Mouse (Mus musculus): ENCODE measurements around the gene Flywch2.

Flywch2 gene

DNA sequence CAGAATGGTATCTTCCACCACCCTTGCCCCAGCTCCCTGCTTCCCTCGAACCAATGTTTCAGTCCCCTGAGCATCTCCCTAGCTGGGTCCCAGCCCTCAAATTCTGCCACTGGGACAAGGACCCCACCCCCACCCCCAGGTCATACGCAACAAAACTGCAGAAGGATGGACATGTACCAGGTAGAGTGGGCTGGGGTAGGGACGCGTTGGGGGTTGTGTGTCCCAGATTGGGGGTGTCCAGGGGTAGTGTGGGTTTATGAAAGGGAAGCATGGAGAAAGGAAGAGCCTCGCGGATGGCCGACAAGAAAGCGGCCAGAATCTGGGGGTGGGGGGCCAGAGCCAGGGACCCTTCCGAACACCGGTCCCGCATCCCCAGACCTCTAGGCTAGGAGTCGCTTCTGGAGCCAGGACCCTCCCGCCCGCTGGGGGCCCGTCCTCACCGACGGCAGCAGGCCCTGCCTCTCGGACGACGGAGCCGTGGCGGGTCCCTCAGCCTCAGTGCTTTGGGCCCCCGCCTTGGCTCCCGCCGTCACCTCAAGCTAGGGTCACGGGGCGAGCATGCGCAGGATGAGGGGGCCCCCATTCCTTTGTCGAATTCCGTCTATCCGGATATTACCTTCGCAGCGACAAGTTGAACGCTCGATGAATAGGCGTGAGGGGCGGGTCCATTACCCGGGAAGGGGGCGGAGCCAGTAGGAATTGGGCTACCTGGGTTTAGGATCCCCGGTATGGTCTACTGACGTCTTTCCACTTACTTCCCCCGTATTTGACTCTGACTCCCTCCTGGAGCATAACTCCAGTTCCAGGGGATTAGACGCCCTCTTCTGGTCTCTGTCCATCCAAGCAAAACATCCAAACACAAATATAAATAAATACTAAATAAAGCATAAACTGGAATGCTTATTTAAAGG is at the start of gene Flywch2:
TSS of gene Flywch2 (minus strand) at position 521 of the 911 bp plus-strand sequence.
- peak; percentile 95 for DNase-seq

DNA sequence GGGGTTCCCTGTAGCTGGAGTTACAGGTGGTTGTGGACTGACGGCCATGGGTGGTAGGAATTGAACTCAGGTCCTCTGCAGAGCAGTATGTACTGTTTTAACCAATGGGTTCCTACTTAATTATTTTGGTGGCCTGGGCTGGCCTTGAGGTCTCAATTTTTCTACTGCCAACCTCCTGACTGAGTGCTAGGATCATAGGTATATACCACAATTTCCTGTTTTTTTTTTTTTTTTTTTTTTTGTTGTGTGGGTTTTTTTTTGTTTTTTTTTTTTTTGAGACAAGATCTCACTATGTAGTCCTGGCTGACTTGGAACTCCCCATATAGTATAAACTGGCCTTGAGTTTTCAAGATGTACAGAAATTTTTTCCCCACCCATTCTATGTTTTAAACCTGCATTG is 45.3 kb upstream of the Flywch2 start:
- DNase-seq, result no peak

DNA sequence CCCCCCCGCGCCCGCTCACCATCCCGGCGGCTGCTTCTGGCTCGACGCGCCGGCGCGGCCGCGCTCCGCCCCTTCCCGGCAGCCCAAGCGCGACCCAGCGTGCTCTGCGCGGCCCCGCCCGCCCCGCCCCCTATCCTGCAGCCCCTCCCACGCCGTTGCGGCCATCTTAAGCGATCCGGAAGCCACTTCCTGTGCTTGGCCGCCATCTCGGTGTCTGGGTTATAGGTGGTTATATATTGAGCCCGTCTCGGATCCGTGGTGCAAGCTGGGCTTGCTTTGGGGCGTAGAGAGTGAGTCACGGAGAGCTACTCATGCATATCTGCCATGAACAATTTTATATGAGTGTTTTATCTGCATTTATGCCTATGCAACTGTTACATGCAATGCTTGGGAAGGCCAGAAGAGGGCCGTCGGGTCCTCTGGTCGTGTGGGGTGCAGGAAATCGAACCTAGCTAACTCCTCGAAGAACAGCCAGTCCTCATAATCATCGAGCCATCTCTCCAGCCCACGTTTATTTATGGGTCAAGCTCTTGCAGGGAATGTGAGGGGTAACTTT is 43.3 kb upstream of the Flywch2 start, which contains the start of gene Elob:
TSS of gene Elob (minus strand) at position 73 of the 556 bp plus-strand sequence.
- peak; percentile 78 for DNase-seq

DNA sequence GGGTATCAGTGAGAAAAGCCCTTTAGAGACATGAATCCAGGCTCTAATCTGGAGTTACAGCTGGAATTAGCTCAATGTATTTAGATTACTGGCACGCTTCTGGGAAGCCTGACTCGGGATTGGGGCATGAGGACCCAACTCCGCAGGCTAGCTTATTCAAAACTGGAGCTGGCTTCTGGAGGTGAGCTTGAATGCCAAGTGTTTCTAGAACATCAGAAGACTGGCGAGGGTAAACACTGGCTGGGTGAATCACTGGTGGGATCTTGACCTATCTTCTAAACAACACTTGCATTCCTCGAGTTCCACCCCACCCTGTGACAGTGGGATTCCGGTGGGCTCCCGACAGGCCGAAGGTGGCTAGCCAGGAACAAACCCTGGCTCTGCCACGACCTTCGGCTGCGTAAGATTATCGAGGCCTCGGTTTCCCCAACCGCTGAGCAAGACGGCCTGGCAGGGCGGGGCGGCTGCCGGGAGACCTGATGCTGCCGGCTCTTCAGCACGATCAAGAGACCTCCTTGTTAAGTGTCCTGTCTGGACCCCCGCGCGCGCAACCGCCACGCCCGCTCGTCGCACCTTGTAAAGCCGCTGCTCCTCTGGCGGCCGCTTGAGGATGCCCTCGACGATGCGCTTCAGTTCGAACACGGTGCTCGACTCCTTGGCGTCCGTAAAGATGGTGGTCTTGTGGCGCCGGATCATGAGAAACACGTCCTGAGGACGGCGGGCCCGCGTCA is 42.6 kb upstream of the Flywch2 start:
- DNase-seq, result peak; percentile 62

GRCm38 (mm10) chr17:23825591-23825990 is 39.7 kb upstream of the Flywch2 start:
- DNase-seq, result no peak

GRCm38 (mm10) chr17:23823614-23824013 is 37.7 kb upstream of the Flywch2 start:
- DNase-seq, result no peak

DNA sequence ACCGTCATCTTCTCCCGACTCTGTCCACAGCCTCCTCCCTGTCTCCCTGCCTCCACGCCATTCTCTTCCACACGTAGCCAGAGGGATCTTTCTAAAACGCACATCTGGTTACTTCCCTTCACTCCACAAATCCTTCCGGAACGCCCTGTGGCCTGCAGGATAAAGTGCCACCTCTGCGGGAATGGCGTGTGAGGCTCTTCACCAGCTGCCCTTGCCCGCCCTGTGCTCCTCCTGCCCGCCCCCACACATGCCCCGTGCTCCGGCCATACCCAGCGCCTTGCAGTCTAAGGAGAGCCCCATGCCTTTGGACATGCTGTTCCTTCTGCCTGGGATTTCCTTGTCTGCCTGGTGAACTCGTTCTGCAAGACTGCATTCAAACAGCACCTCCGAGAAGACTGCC is 37.1 kb upstream of the Flywch2 start:
- no peak for DNase-seq

GRCm38 (mm10) chr17:23822094-23822493 is 36.2 kb upstream of the Flywch2 start:
- DNase-seq, result no peak

- no peak for DNase-seq
Measured at GRCm38 (mm10) chr17:23820731-23821130, 34.9 kb upstream of the Flywch2 start.

DNA sequence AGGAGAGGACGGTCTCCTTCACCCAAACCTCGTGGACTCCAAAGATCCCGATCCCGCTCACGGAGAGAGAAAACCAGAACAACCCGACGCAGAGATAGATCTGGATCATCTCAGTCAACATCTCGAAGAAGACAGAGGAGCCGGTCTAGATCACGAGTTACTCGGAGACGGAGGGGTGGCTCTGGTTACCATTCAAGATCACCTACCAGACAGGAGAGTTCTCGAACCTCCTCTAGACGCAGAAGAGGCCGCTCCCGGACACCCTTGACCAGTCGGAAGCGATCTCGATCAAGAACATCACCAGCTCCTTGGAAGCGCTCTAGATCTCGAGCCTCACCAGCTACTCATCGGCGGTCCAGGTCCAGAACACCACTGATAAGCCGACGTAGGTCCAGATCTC is 33.4 kb upstream of the Flywch2 start:
- no peak for DNase-seq

GRCm38 (mm10) chr17:23818579-23818978 is 32.7 kb upstream of the Flywch2 start:
- DNase-seq, result no peak

- DNase-seq, result no peak
Measured at GRCm38 (mm10) chr17:23815641-23816040, 29.8 kb upstream of the Flywch2 start.

GRCm38 (mm10) chr17:23807918-23808317 is 22.0 kb upstream of the Flywch2 start:
- no peak for DNase-seq

DNA sequence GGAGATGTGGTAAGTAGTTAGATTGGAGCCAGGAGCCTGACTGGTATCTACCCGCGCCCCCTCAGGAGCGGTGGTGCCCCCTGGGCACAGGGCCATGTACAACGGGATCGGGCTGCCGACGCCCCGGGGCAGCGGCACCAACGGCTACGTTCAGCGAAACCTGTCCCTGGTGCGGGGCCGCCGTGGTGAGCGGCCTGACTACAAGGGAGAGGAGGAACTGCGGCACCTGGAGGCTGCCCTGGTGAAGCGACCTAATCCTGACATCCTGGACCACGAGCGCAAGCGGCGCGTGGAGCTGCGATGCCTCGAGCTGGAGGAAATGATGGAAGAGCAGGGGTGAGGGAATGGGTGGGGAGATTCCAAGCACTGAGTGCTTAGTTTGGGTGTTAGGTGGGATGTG is 21.0 kb upstream of the Flywch2 start:
- DNase-seq, result peak; percentile 58

GRCm38 (mm10) chr17:23804426-23805085 is 18.7 kb upstream of the Flywch2 start:
- DNase-seq, result no peak

GRCm38 (mm10) chr17:23803366-23804041 is 17.6 kb upstream of the Flywch2 start:
- DNase-seq, result peak; percentile 69

DNA sequence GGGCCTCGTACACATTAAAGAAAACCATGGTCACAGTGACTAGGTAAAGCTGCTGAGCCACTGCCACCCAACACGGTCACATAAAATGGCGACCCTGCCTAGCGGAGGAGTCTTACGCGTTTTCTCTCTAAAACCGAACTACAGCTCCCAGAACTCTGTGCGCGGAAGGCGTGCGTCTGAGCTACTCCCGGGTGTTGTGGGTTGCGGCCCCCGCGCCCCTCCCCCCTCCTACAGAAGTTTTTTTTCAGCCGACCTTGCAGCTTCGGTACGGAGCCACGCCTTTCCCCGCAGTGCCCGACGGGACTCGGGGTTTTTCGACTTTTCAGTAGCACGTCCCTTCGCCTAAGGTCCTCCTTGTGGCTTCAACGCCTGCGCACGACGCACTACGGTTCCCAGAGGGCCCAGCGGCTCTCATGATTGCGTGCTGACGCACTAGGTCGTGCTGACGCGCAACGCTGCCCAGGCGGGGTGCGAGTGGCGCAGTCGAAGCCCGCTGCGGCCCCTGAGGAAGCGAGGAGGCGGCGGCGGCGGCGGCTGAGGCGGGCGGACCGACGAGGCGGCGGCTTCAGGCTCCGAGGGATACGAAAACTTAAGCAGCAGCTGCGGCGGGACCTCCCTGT is 17.0 kb upstream of the Flywch2 start:
- DNase-seq, result peak; percentile 98

GRCm38 (mm10) chr17:23801627-23802026 is 15.7 kb upstream of the Flywch2 start:
- DNase-seq, result no peak

DNA sequence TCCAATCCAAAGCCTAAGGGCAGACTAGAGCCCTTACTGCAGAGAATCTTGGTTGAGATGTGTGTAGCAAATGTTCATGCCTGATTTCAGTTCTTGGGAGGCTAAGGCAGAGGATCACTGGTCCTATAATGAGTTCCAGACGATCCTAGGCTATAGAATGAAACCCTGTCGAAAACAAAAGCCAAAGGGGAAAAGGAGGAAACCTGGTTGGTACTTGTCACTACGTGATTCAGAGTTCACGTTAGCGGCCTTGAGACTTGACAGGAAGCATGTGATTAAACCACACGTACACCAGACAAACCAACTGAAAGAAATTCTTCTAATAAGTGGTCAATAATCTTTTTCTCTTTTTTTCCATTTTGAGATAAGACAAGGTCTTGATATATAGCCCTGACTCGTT is 11.4 kb upstream of the Flywch2 start:
- DNase-seq, result no peak

GRCm38 (mm10) chr17:23795323-23795722 is 9.4 kb upstream of the Flywch2 start:
- no peak for DNase-seq

DNA sequence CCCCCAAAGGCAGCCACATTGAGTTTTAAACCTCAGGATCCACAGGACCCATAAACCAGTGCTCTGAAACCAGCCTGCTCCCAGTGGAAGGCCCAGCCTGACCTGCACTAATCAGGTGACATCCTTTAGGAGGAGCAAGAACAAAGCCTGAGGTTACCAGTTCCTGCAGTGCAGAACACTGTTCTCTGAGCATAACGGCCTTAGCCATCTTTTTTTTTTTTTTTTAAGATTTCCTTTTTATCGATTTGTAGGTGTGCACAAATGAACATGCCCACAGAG is 5.1 kb upstream of the Flywch2 start:
- DNase-seq, result no peak
